Mouse (Mus musculus) liver, postnatal 0 days (tissue): ENCODE measurements at regions not wholly inside any gene's neighbourhood (a gene's known extent, or its start where the extent isn't known, plus 50 kb on each side); places are given as distances from the start of the nearest gene placed in this dataset.

Experiments
- CTCF ChIP-seq: sonication (generic); IDR thresholded peaks from 2 replicates; pipeline ENCODE4 v1.5.1; 2016; ENCODE audit warnings: antibody characterized with exemption, low read depth
- EP300 ChIP-seq: IDR thresholded peaks from 2 replicates; pipeline ENCODE4 v1.6.1; 2016; ENCODE audit warnings: antibody characterized with exemption, low read depth, mild to moderate bottlenecking

GRCm38 (mm10) chr4:23844288-23844971, 651.8 kb upstream of the Mms22l start:
- TF ChIP-seq EP300 (no peak), CTCF (no peak)
